Mouse (Mus musculus): ENCODE measurements around the gene Acp4.

DNA sequence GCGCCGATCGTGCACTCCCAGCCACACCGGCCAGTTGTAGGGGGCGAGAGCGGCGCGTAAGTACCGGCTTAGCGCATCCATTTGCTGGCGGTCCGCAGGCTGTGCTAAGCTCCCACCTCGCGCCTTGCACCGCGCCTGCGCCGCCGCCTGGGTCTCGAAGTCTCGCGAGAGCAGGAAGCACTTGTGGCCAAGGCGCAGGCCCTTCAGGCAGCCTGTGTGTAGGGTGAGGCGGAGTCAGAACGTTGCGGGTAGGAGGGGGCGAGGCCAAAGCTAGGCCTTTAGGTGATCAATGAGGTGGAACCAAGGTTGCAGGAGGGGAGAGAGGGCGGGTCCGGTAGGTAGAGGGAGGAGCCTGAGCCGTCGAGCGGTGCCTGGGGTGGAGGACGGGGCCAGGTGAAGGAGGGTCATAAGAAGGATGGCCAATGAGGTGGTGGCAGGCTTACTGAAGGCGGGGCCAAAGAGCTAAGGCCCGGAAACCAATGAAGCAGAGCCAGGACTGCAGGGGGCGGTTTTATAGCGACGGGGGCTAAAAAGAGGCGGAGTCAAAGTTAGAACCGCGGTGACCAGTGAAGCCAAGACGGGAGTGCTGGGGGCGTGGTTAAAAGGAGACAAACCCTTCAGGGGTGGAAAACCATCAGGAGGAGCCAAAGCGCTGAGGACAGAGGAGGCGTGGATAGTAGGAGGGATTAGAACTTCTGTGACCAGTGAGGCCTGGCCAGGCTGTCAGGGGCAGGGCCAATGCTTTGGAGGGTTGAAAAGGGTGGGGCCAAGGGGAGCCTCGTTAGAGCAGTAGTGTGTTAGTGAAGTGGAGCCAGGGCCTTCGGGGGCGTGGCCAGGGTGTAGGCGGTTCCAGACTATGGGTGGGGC is 47.8 kb upstream of the Acp4 start:
- peak; percentile 100 for TF ChIP-seq POLR2A (IDR thresholded peaks at IDR 0.05; ENCODE audit: borderline replicate concordance, insufficient read depth, low read length)
- no peak for TF ChIP-seq CTCF (IDR thresholded peaks at IDR 0.05; ENCODE audit: borderline replicate concordance, insufficient read depth, low read depth, low read length)
